Mouse (Mus musculus) olfactory bulb, adult 2 months (tissue): ENCODE measurements around the gene Gm17949.

Experiments used
- CTCF ChIP-seq: fragments of 200-500 bp; IDR thresholded peaks from 2 replicates; pipeline ENCODE4 v1.5.1; 2012; ENCODE audit warnings: low read depth, mild to moderate bottlenecking, low read length, moderate library complexity; ENCODE audit not compliant: insufficient read depth
- POLR2A ChIP-seq: fragments of 200-500 bp; IDR thresholded peaks from 2 replicates; pipeline ENCODE4 v1.6.1; 2012; ENCODE audit warnings: mild to moderate bottlenecking, low read depth, low read length, moderate library complexity; ENCODE audit not compliant: insufficient read depth

DNA sequence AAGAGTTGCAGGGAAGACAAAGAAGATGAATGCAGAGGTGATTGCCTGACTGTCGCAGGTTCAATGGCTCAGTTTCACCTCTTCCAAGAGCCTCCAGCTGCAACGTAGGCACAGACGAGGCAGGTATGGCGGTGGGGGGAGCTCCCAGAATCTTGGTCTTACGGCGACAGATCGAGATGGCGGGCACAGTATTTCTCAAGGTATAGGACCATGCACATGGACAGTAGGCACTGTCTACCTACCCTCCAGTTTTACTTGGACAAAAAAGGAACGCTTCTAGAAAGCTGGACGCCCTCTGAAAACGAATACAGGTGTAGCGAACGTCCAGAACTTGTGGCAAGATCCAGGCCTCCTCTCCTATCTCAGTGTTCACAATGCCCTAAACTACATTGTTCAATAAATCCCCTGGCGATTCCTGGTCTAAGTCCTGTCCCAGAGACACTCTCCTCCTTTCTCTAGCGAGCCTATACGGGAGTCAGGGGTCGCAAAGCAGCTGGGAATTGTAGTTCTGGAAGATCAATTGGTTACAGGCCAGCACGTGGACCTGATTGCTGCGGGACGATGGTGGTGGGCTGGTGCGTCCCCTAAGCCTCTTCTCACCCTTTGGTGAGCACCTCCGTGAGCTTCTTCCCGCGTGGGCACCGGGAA lies 21.7 kb upstream of the Gm17949 start:
- TF ChIP-seq POLR2A (no peak; the same call in 1 of the 2 replicates), CTCF (no peak)
